Mouse (Mus musculus) right cerebral cortex, postnatal 4 days (tissue): ENCODE measurements at regions not wholly inside any gene's neighbourhood (a gene's known extent, or its start where the extent isn't known, plus 50 kb on each side); places are given as distances from the start of the nearest gene placed in this dataset.
A peak's percentile ranks its signal among the peaks of the same experiment; 100 is the strongest.

Experiments
- DNase-seq: peaks from one replicate; pipeline ENCODE4 v3.0.0-alpha.2; 2022

DNA sequence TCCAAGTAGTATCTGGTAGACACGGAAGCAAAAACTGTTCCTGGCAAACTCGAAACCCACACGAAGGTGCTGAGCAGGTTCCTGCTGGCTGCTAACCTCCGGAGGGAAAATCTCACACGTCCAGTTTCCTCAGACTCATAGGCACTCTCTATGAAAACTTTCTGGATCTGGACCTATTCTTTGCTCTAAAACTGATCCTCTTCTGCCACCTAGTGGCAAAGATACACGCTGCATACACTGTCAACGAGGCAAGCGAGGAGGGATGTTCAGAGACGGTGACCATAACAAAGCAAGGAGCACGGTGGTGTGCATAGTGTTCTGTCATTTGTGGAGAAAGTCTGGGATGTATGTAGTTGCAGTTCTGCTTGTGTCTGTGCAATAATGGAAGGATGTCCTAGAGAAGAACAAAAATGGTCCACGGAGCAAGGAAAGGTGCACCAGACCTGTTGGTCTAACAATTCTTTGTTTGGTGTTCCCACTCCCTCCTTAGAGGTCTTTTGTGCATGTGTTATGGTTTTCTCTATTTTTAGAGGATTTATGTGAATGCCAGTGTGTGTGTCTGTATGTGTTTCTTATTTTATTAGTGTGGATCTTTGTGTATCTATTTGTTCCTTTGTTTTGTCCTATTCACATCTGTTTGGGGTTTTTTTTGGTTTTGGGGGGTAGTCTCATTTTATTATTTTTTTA is 57.0 kb upstream of the Siglech start:
- peak; percentile 61 for DNase-seq
